Mouse (Mus musculus): ENCODE measurements around the gene Gnptg. TPM values are rescaled to one million over a fixed set of nuclear protein-coding genes. Genes with fewer than 3 reads are reported as not detected.
A peak's percentile ranks its signal among the peaks of the same experiment; 100 is the strongest.
"Not testable (repeated sequence)": the region's sequence is repeated elsewhere in the genome, so short reads cannot be mapped to it uniquely, and the experiment has no call there.

The Gnptg gene
- polyA plus RNA-seq, 1 experiment = 123 TPM

DNA sequence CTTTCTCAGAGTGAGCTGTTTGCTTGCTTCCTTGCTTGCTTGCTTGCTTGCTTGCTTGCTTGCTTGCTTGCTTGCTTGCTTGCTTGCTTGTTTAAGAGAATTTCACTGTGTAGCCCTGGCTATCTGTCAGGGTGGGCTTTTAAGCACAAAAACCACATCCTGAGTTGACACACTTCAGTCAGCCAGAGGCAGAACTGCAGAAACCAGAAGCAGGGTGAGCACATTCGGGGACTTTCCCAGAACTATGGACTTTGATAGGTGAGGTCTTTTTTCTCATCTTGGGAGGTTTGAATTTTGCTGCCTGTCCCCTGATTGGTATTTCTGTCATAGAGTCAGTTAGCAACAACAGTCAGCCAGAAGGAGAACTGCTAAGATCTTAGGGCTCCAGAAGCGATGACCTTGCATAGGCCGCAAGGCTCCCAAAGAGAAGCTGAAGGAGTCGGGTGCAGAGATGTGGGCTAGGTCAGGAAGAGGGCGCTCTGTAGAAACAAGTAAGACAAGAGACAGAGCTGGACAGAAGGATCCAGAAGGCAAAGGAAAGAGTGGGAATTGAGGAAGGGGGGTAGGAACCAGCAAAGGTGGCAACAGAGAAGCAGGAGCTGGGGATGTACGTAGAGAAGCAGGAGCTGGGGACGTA lies 15.2 kb downstream of the Gnptg start:
- Histone ChIP-seq H3K36me3 (ENCODE audit: control insufficient read depth, insufficient read depth, low read length) (no peaks in the 10 kb centered on the region), H3K4me3 (ENCODE audit: insufficient read depth, low read depth, low read length) (no peak overlapping the region), H3K27ac (ENCODE audit: insufficient read depth, low read depth, low read length) (no peak overlapping the region; the same call in 1 of the 2 replicates), H3K27me3 (replicated peaks; ENCODE audit: control insufficient read depth, insufficient read depth, low read length) (no peaks in the 10 kb centered on the region), H3K4me1 (ENCODE audit: control insufficient read depth, insufficient read depth, low read length) (peaks cover 37% of the 10 kb centered on the region)
- TF ChIP-seq CTCF (conservative IDR thresholded peaks at IDR 0.05; ENCODE audit: insufficient read depth, insufficient read length, low read depth, low read length) (no peak), POLR2A (IDR thresholded peaks at IDR 0.05; ENCODE audit: low read depth, low read length) (no peak)
- 64% methylated on average over 7 of the region's 7 CpGs for WGBS
- peak; percentile 39 for DNase-seq

DNA sequence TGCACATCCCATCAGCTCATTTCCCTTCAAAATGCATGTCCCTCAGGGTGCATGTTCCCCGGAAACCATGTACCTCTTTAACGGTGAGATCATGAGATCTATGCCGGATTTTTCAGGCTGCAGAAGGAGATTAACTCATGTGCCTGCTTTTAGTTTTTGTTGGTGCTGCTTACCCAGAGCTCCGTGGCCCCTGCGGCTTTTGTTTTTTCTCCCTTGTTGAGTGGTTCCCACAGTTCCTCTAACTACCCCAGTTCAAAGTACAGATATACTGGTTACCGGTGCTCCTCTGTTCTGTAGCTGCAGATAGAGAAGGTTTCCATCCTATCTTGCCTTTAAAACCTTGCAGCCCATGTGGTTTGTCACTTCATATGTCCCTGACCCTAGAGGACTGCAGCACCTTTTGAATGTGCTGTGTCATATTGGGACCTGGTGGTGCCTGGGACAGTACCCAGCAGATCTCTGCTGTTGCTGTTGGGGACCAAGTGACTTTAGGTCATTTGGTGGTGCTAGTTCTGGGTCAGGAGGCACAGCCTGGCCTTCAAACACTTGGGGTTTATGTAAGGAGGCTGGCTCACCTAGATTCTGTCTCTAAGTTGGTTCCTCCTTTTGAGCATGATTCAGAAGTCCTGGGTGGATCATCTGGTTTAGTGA lies 16.8 kb downstream of the Gnptg start:
- Histone ChIP-seq H3K4me3 (ENCODE audit: insufficient read depth, low read depth, low read length) (peak overlapping the region; percentile 30), H3K36me3 (ENCODE audit: control insufficient read depth, insufficient read depth, low read length) (no peaks in the 10 kb centered on the region), H3K4me1 (ENCODE audit: control insufficient read depth, insufficient read depth, low read length) (peaks cover 37% of the 10 kb centered on the region), H3K27me3 (replicated peaks; ENCODE audit: control insufficient read depth, insufficient read depth, low read length) (no peaks in the 10 kb centered on the region), H3K27ac (ENCODE audit: insufficient read depth, low read depth, low read length) (peak overlapping the region; percentile 59)
- peak; percentile 36 for DNase-seq
- TF ChIP-seq CTCF (conservative IDR thresholded peaks at IDR 0.05; ENCODE audit: insufficient read depth, insufficient read length, low read depth, low read length) (no peak), POLR2A (IDR thresholded peaks at IDR 0.05; ENCODE audit: low read depth, low read length) (no peak)
- 27% methylated on average over 6 of the region's 6 CpGs for WGBS

DNA sequence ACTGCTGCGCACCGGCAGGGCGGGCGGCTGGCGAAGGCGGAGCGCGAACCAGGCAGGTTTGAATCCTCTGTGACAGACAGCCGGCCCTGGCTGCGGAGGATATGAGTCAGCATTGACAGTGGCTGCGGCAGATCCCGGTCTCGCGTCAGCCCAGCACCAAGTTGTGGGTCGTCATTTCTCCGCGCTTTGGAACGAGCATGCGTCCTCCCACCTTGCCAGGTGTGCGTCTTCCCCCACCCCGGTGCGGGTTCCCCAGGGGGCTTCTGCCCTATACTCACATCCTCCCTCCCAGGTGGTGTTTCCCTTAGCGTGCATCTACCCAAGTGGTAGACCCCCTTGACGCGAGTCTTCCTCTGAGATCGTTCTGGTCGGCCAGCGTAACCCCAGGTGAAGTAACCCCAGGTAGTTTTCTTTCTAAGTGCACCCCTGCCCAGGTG lies 17.4 kb downstream of the Gnptg start:
- DNase-seq; H3K36me3 ChIP-seq (ENCODE audit: control insufficient read depth, insufficient read depth, low read length); H3K27me3 ChIP-seq (replicated peaks; ENCODE audit: control insufficient read depth, insufficient read depth, low read length): not testable (repeated sequence)
- Histone ChIP-seq H3K4me3 (ENCODE audit: insufficient read depth, low read depth, low read length) (peak overlapping the region; percentile 30), H3K27ac (ENCODE audit: insufficient read depth, low read depth, low read length) (peak overlapping the region; percentile 59; the same call in 1 of the 2 replicates), H3K4me1 (ENCODE audit: control insufficient read depth, insufficient read depth, low read length) (peaks cover 33% of the 10 kb centered on the region)
- WGBS = 20% methylated on average over 17 of the region's 28 CpGs

DNA sequence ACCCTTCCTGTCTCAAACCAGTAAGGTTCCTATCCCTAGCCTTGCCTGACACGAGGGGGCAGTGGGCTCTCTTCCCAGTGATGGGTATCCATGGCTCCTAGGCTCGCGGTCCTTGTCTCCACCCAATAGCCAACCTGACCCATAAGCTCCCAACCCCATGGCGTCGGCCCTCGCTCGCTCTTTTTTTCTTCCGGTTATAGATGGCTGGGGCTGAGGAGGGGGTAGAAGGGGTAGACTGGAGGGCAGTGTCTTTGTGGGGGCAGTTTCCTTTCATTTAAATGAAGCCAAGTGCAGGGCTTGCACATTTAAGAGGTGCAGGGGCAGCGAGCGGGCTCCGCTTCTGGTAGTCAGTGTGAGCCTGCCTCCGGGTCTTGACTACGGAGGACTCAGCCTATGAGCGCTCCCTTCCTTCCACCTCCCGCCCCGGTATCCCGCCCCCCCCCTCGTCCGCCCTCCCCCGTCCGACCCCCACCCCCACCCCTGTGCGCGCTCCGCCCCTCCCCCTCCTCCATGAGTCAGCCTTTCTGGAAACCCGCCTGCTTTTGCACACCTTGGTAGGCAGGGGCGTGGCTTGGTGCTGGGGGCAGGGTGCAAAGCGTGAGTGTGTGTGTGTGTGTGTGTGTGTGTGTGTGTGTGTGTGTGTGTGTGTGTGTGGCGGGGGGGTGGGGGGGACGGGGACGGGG lies 18.0 kb downstream of the Gnptg start:
- Histone ChIP-seq H3K4me3 (ENCODE audit: insufficient read depth, low read depth, low read length) (peak overlapping the region; percentile 38), H3K36me3 (ENCODE audit: control insufficient read depth, insufficient read depth, low read length) (no peaks in the 10 kb centered on the region), H3K4me1 (ENCODE audit: control insufficient read depth, insufficient read depth, low read length) (peaks cover 29% of the 10 kb centered on the region), H3K27ac (ENCODE audit: insufficient read depth, low read depth, low read length) (peak overlapping the region; percentile 51), H3K27me3 (replicated peaks; ENCODE audit: control insufficient read depth, insufficient read depth, low read length) (no peaks in the 10 kb centered on the region)
- TF ChIP-seq CTCF (conservative IDR thresholded peaks at IDR 0.05; ENCODE audit: insufficient read depth, insufficient read length, low read depth, low read length) (no peak), POLR2A (IDR thresholded peaks at IDR 0.05; ENCODE audit: low read depth, low read length) (no peak)
- peak; percentile 88 for DNase-seq
- WGBS = 3% methylated on average over 19 of the region's 30 CpGs

DNA sequence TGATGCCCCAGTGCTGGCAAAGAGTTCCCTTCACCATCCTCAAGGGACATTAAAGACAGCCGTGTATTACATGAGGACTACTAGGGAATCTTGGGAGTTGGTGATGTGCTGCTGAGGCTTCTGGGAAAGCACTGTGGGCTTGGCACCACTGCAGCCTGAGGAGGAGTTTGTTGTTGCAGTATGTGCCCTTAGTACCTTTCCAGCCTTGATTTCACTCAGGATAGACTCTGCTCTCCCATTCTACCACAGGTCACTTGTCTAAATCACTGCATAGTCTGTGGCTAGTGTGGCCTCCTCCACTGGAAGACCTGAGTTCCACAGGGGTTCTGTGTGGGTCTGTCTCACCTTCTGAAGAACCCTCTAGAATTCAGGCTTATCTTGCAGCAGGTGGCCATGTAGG lies 19.2 kb downstream of the Gnptg start:
- WGBS = 34% methylated on average over 1 of the region's 1 CpGs

DNA sequence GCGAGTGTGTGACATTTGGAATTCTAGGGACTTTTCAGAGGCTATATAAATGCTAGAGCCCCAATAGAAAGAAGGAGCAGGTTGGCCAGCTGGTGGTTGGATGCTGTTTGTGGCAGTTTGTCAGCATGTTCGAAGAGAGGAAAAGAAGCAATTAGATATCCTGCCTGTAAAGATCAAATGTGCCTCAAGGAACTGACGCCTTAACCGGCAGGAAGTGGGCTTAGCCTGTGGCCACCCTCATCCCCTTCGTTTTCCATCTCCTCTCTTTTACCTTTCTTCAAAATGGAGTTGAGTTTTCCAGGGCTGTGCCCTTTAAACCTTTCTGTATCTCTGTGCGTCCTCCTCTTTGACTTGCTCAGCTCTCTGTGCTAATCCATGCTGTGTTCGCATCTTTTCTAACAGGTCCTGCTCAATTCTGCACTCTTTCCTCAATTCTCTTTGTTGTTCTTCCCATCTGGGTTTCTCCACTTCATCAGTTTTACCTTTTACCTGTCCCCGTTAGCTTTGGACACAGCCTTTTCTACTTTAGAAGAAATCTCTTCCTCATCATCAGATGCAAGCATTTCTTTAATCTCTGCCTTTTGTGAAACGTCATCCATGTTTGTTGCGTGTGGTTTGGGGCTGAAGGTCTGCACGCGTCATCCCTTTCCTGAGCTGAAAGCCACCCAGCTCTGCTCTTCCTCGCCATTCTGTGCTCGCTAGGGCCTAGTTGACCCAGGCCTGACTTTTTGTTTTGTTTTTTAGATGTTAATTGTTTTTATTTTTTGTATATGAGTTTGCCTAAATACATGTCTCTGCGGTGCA lies 20.2 kb downstream of the Gnptg start:
- Histone ChIP-seq H3K27ac (ENCODE audit: insufficient read depth, low read depth, low read length) (no peak overlapping the region), H3K27me3 (replicated peaks; ENCODE audit: control insufficient read depth, insufficient read depth, low read length) (no peaks in the 10 kb centered on the region), H3K4me3 (ENCODE audit: insufficient read depth, low read depth, low read length) (no peak overlapping the region), H3K4me1 (ENCODE audit: control insufficient read depth, insufficient read depth, low read length) (peaks cover 25% of the 10 kb centered on the region), H3K36me3 (ENCODE audit: control insufficient read depth, insufficient read depth, low read length) (0 out of 2 replicates have a peak, but pooled peaks cover 2% of the 10 kb centered on the region)
- DNase-seq = no peak
- WGBS = 93% methylated on average over 15 of the region's 15 CpGs
- no peak for TF ChIP-seq POLR2A (IDR thresholded peaks at IDR 0.05; ENCODE audit: low read depth, low read length)
- TF ChIP-seq CTCF (conservative IDR thresholded peaks at IDR 0.05; ENCODE audit: insufficient read depth, insufficient read length, low read depth, low read length) = no peak

More for the DNA sequence above, 19.2 kb downstream of the Gnptg start:
- no peak overlapping the region for H3K4me3 ChIP-seq (ENCODE audit: insufficient read depth, low read depth, low read length)
- DNase-seq = peak; percentile 66
- H3K27me3 ChIP-seq (replicated peaks; ENCODE audit: control insufficient read depth, insufficient read depth, low read length) = no peaks in the 10 kb centered on the region
- peaks cover 29% of the 10 kb centered on the region for H3K4me1 ChIP-seq (ENCODE audit: control insufficient read depth, insufficient read depth, low read length)
- peak overlapping the region; percentile 51; the same call in 1 of the 2 replicates for H3K27ac ChIP-seq (ENCODE audit: insufficient read depth, low read depth, low read length)
- TF ChIP-seq CTCF (conservative IDR thresholded peaks at IDR 0.05; ENCODE audit: insufficient read depth, insufficient read length, low read depth, low read length) = no peak
- no peak for TF ChIP-seq POLR2A (IDR thresholded peaks at IDR 0.05; ENCODE audit: low read depth, low read length)
- no peaks in the 10 kb centered on the region for H3K36me3 ChIP-seq (ENCODE audit: control insufficient read depth, insufficient read depth, low read length)
